In the genomic region with DNA sequence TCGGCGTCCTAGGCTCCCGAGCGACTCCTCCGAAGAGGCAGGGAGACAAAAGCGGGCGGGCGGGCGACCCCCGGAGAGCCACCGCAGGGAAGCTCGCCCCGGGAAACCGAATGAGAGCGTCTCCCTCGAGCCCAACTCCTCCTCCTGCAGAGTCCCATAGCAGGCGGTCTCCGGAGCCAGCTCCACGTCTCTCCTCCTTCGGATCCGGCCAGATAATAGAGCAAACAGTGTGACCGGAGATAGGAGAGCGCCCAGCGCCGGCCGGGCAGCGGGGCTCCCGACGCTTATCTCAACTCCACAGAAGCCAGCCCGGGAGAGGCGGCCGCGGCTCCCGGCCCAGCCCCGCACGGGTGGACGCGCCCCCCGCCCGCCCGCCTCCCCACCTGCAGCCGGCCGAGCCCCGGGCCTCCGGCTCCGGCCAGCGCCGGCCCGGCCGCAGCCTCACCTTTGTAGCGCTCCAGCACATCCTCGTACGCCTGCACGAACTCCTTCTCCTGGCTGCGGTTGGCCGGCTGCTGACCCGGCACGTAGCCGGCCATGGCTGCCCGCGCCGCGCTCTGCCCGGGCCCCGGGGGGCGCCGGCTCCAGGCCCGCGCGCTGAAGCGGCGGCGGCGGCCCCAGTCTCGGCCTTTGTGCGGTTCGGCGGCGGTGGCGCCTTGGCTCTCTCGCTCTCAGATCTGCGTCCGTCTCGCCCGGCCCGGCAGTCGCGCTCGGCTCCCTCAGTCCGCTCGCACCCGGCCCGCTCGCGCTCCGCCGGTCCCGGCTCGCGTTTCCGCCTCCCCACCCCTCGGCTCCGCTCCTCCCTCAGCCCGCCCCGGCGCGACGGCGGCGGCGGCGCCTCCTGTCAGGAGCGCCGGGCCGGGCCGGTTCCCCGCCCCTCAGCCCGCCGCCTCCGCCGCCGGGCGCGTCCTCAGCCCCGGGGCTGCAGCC, we compare ENCODE assay signal across 8 mouse cellular contexts. TPM values are rescaled to one million over a fixed set of nuclear protein-coding genes. Genes with fewer than 3 reads are reported as not detected.
DNase-seq lines count a peak whose midpoint lies in the region; ATAC-seq and TF ChIP-seq lines count a peak whose summit lies in the region.

No protein-coding gene starts in this region.

- intact Hi-C loops in heart, adult 2 months (cut with DNase I): no loop called here

- peak overlapping the region; percentile 89 for H3K4me3 ChIP-seq in embryonic facial prominence, embryonic 10.5 days
- peak overlapping the region; percentile 59 for H3K4me3 ChIP-seq in heart, adult 2 months
- peak overlapping the region; percentile 94 for H3K4me3 ChIP-seq in liver, embryonic 13.5 days (replicated peaks)
- H3K4me3 ChIP-seq in stomach, embryonic 16.5 days (replicated peaks; ENCODE audit: low read length): peak overlapping the region; percentile 93

- no peaks in the 10 kb centered on the region for H3K9me3 ChIP-seq in embryonic facial prominence, embryonic 10.5 days
- no peaks in the 10 kb centered on the region for H3K9me3 ChIP-seq in liver, embryonic 13.5 days (replicated peaks)
- H3K9me3 ChIP-seq in stomach, embryonic 16.5 days (replicated peaks; ENCODE audit: control insufficient read depth, low read length): no peaks in the 10 kb centered on the region

- peak; percentile 88 for ATAC-seq in liver, embryonic 13.5 days (ENCODE audit: low read depth)
- ATAC-seq in stomach, embryonic 16.5 days (ENCODE audit: insufficient read depth, low FRiP score): peak; percentile 85

- peak overlapping the region; percentile 100 for H3K27ac ChIP-seq in embryonic facial prominence, embryonic 10.5 days (replicated peaks)
- H3K27ac ChIP-seq in heart, adult 2 months: peak overlapping the region; percentile 89
- H3K27ac ChIP-seq in liver, embryonic 13.5 days: peak overlapping the region; percentile 99
- H3K27ac ChIP-seq in stomach, embryonic 16.5 days (ENCODE audit: low read length): peak overlapping the region; percentile 99

- DNase-seq in B cell, adult 2 months: peak; percentile 58 to 62
- DNase-seq in adrenal gland, adult 2 months: peak; percentile 90
- peak; percentile 81 for DNase-seq in embryonic facial prominence, embryonic 10.5 days (ENCODE audit: low spot score)
- peak; percentile 89 to 90 for DNase-seq in heart, adult 2 months
- peak; percentile 71 for DNase-seq in kidney, adult 11 months
- peak; percentile 83 for DNase-seq in liver, embryonic 13.5 days
- peak; percentile 67 for DNase-seq in naive thymus-derived CD4-positive, alpha-beta T cell, adult 2 months (ENCODE audit: low read depth)

- H3K27me3 ChIP-seq in embryonic facial prominence, embryonic 10.5 days (replicated peaks; ENCODE audit: low read depth, poor library complexity, severe bottlenecking): no peaks in the 10 kb centered on the region
- no peaks in the 10 kb centered on the region for H3K27me3 ChIP-seq in heart, adult 2 months (ENCODE audit: control insufficient read depth, insufficient read depth, low read length)
- H3K27me3 ChIP-seq in liver, embryonic 13.5 days: peaks cover 6% of the 10 kb centered on the region; the same call in 1 of the 2 replicates
- no peaks in the 10 kb centered on the region for H3K27me3 ChIP-seq in stomach, embryonic 16.5 days (ENCODE audit: control insufficient read depth, insufficient read depth, low read length)

- H3K9ac ChIP-seq in heart, adult 2 months (ENCODE audit: low read depth, low read length): peak overlapping the region; percentile 98
- H3K9ac ChIP-seq in liver, embryonic 13.5 days: peak overlapping the region; percentile 95
- peak overlapping the region; percentile 99 for H3K9ac ChIP-seq in stomach, embryonic 16.5 days (ENCODE audit: low read length)

- 0 out of 2 replicates have a peak, but pooled peaks have one; percentile 31 for TF ChIP-seq POLR2A in heart, adult 2 months (IDR thresholded peaks at IDR 0.05; ENCODE audit: insufficient read depth, low read depth, low read length)

- peaks cover 12% of the 10 kb centered on the region for H3K36me3 ChIP-seq in embryonic facial prominence, embryonic 10.5 days (replicated peaks)
- peaks cover 7% of the 10 kb centered on the region for H3K36me3 ChIP-seq in heart, adult 2 months (ENCODE audit: control insufficient read depth, insufficient read depth, low read length)
- no peaks in the 10 kb centered on the region for H3K36me3 ChIP-seq in liver, embryonic 13.5 days
- H3K36me3 ChIP-seq in stomach, embryonic 16.5 days (ENCODE audit: control insufficient read depth, insufficient read depth, low read length): no peaks in the 10 kb centered on the region

- WGBS in embryonic facial prominence, embryonic 10.5 days: under 1% methylated on average over 125 of the region's 125 CpGs
- 1% methylated on average over 117 of the region's 125 CpGs for WGBS in heart, adult 2 months
- under 1% methylated on average over 113 of the region's 125 CpGs for WGBS in liver, embryonic 13.5 days (ENCODE audit: insufficient replicate concordance)
- under 1% methylated on average over 122 of the region's 125 CpGs for WGBS in stomach, embryonic 16.5 days

- TF ChIP-seq EP300 in heart, adult 2 months (IDR thresholded peaks at IDR 0.05; ENCODE audit: insufficient read depth, low read depth, low read length): no peak

- peaks cover 51% of the 10 kb centered on the region for H3K4me1 ChIP-seq in embryonic facial prominence, embryonic 10.5 days
- peaks cover 8% of the 10 kb centered on the region for H3K4me1 ChIP-seq in heart, adult 2 months (ENCODE audit: control insufficient read depth, insufficient read depth, low read length)
- peaks cover 65% of the 10 kb centered on the region for H3K4me1 ChIP-seq in liver, embryonic 13.5 days (replicated peaks)
- H3K4me1 ChIP-seq in stomach, embryonic 16.5 days (ENCODE audit: control insufficient read depth, insufficient read depth, low read length): peaks cover 33% of the 10 kb centered on the region

- no peak for TF ChIP-seq CTCF in heart, adult 2 months (IDR thresholded peaks at IDR 0.05)

- H3K79me2 ChIP-seq in heart, adult 2 months (replicated peaks; ENCODE audit: control insufficient read depth, insufficient read depth, low read length): peaks cover under 1% of the 10 kb centered on the region; the same call in 1 of the 2 replicates

- H3K4me2 ChIP-seq in liver, embryonic 13.5 days: peak overlapping the region; percentile 99
- peak overlapping the region; percentile 91 for H3K4me2 ChIP-seq in stomach, embryonic 16.5 days (ENCODE audit: low read depth, low read length)

RNA-seq across cellular contexts. Expression of a gene that starts 19.9 kb away (rescaled TPM):
- total RNA-seq in adrenal gland, adult 2 months (2021): 100 to 1,000 TPM; 122 to 138 TPM
- 29.1 and 37.6 TPM in 2 replicates for polyA plus RNA-seq in adrenal gland, adult 2 months (2012; rRNA removed)
- polyA plus RNA-seq in embryonic facial prominence, embryonic 10.5 days (2016; fragmentation: Nextera tagmentation; extraction: Ambion mirVana): 46.0 and 47.4 TPM in 2 replicates
- total RNA-seq in heart, adult 2 months (2021): 100 to 1,000 TPM; 222 to 223 TPM
- 71.4 and 102 TPM in 2 replicates for polyA plus RNA-seq in heart, adult 2 months (2012; rRNA removed)
- 9.5 and 9.8 TPM in 2 replicates for polyA plus RNA-seq in liver, embryonic 13.5 days (2015; fragmentation: Nextera tagmentation; extraction: Ambion mirVana)
- polyA plus RNA-seq in stomach, embryonic 16.5 days (2015; fragmentation: Nextera tagmentation; extraction: Ambion mirVana): 34.1 and 35.3 TPM in 2 replicates

RNA-seq across cellular contexts. Expression of a gene that starts 53.7 kb away (rescaled TPM):
- total RNA-seq in adrenal gland, adult 2 months (2021): 100 to 1,000 TPM; 178 to 276 TPM
- polyA plus RNA-seq in adrenal gland, adult 2 months (2012; rRNA removed): 11.9 and 15.8 TPM in 2 replicates
- 332 and 340 TPM in 2 replicates for polyA plus RNA-seq in embryonic facial prominence, embryonic 10.5 days (2016; fragmentation: Nextera tagmentation; extraction: Ambion mirVana)
- total RNA-seq in heart, adult 2 months (2021): 100 to 1,000 TPM; 410 to 474 TPM
- 197 and 331 TPM in 2 replicates for polyA plus RNA-seq in heart, adult 2 months (2012; rRNA removed)
- polyA plus RNA-seq in liver, embryonic 13.5 days (2015; fragmentation: Nextera tagmentation; extraction: Ambion mirVana): 192 and 201 TPM in 2 replicates
- 288 and 291 TPM in 2 replicates for polyA plus RNA-seq in stomach, embryonic 16.5 days (2015; fragmentation: Nextera tagmentation; extraction: Ambion mirVana)

Comparison
In these comparisons a context has a peak if more than half of its experiments do, and no peak if none do; other contexts are left out.
1. Peak in every context shown above with its lines: DNase-seq, ATAC-seq, H3K4me3 ChIP-seq and H3K27ac ChIP-seq.
2. RNA of a gene that starts 53.7 kb away (polyA plus RNA-seq): 332 to 340 TPM in embryonic facial prominence, embryonic 10.5 days, 288 to 291 TPM in stomach, embryonic 16.5 days, 197 to 331 TPM in heart, adult 2 months and 192 to 201 TPM in liver, embryonic 13.5 days; 11.9 to 15.8 TPM in adrenal gland, adult 2 months; every median in the first group is over 10 times any median in the second.